Mouse (Mus musculus): Measurements from ENCODE around the gene Foxc2. TPM values are rescaled to one million over a fixed set of nuclear protein-coding genes. Genes with fewer than 3 reads are reported as not detected.

Gene Foxc2
- polyA plus RNA-seq, 1 experiment from 2014 or later: 15.2 TPM

DNA sequence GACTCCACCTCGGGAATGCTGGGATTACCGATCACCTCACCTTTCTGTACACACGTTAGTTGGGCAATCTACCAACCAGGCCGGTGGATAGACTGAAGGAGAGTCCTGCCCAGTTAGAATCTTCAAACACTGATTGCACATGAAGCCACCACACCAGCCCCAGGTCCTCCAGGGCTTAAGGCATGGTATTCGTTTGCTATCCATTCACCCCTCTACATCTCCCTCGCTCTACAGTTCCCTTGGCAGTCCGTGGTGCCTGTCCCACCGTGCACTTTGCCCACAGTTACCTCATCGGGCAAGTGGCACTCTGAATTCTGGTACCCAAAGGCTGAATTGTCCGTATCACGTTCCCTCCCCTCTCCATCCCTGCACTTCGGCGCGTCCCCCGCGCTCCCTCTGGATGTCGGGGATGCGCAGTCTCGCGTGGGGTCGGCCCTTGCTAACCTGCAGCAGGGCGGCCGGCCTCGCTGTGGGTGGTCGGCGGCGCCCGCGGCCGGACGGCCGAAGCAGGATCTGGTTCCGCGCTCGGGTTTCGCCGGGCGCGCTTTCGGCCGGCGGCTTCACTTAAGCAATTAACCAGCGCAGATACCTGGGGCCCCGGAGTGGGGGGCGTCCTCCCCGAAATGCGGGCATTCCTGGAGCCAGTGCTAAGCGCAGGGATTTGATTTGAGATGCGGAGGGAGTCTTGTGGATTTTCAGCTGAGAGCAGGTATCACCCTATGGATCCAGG is 35.4 kb upstream of the Foxc2 start:
- Histone ChIP-seq H3K27me3 (replicated peaks; ENCODE audit: low read depth, poor library complexity, severe bottlenecking) (peaks cover 100% of the 10 kb centered on the region), H3K36me3 (replicated peaks) (no peaks in the 10 kb centered on the region), H3K4me1 (peaks cover 51% of the 10 kb centered on the region), H3K9me3 (no peaks in the 10 kb centered on the region), H3K4me3 (peak overlapping the region; percentile 70), H3K27ac (replicated peaks) (peak overlapping the region; percentile 74)
- DNase-seq (ENCODE audit: low spot score): peak; percentile 70
- WGBS: under 1% methylated on average over 49 of the region's 49 CpGs

DNA sequence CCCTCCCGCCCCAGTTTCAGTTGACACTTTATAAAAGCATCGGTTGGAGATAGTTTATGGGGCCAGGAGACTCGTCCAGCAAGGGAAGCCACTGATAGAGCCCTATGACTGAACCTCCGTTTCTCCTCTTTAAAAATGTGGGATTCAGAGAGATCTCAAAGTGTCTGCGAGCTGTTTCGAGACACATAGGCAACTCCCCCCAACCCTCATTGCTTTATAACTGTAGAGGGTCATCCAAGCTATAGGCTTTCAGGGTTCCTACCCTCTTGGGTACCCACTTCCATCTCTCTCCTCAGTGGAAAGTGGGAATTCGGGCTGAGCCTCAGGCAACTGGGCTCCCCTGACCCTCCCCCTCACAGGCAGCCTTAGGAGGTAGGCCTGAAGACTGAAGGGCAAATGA is 34.6 kb upstream of the Foxc2 start:
- H3K36me3 ChIP-seq (replicated peaks): no peaks in the 10 kb centered on the region
- H3K4me1 ChIP-seq: peaks cover 51% of the 10 kb centered on the region
- peak overlapping the region; percentile 86 for H3K27ac ChIP-seq (replicated peaks)
- DNase-seq (ENCODE audit: low spot score): no peak
- peaks cover 100% of the 10 kb centered on the region for H3K27me3 ChIP-seq (replicated peaks; ENCODE audit: low read depth, poor library complexity, severe bottlenecking)
- 2% methylated on average over 7 of the region's 7 CpGs for WGBS
- peak overlapping the region; percentile 70 for H3K4me3 ChIP-seq
- H3K9me3 ChIP-seq: no peaks in the 10 kb centered on the region

DNA sequence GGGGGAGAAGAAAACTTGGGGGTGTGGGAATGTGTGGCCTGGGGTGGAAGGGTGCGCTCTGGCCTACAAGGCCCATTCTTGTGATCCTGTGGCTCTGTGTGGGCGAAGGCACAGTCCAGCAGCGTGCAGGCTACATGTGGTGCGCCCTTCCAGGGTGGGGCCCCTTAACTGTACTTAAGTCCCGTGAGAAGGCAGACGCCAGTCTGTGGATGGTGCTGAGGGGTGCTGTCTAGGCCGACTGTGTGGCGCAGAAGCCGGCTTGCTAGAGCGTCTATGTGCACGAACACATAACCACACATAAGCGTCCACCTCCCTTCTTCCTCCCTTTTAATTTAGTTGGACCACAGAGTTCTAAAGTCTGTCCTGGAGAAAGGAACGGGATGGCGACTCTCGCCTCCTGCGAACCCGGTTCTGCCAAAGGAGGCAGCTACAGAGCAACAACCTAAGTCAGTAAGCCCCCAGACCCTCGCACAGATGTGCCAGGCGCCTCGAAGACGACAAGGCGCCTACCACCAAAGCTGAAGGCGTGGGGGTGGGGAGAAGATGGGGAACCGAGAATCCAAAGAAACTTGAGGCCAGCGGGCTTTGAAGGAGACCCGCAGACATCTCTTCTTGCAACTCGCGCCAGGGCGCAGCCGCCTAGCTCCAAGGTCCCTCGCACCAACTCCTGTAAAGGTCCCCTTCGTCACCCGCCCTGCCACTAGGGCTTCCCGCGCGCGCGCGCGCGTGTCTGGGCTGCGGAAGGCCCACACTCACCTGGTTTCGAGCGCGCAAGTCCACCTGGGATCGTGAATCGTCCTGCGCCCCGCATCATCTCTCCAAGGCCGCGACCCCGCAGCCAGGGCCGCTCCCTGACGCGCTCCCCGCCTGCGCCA is 33.5 kb upstream of the Foxc2 start:
- Histone ChIP-seq H3K9me3 (no peaks in the 10 kb centered on the region), H3K4me1 (peaks cover 58% of the 10 kb centered on the region), H3K27ac (replicated peaks) (peak overlapping the region; percentile 86), H3K27me3 (replicated peaks; ENCODE audit: low read depth, poor library complexity, severe bottlenecking) (peaks cover 100% of the 10 kb centered on the region), H3K36me3 (replicated peaks) (0 out of 2 replicates have a peak, but pooled peaks cover 3% of the 10 kb centered on the region), H3K4me3 (peak overlapping the region; percentile 70)
- WGBS: under 1% methylated on average over 57 of the region's 57 CpGs
- DNase-seq (ENCODE audit: low spot score): peak; percentile 62

DNA sequence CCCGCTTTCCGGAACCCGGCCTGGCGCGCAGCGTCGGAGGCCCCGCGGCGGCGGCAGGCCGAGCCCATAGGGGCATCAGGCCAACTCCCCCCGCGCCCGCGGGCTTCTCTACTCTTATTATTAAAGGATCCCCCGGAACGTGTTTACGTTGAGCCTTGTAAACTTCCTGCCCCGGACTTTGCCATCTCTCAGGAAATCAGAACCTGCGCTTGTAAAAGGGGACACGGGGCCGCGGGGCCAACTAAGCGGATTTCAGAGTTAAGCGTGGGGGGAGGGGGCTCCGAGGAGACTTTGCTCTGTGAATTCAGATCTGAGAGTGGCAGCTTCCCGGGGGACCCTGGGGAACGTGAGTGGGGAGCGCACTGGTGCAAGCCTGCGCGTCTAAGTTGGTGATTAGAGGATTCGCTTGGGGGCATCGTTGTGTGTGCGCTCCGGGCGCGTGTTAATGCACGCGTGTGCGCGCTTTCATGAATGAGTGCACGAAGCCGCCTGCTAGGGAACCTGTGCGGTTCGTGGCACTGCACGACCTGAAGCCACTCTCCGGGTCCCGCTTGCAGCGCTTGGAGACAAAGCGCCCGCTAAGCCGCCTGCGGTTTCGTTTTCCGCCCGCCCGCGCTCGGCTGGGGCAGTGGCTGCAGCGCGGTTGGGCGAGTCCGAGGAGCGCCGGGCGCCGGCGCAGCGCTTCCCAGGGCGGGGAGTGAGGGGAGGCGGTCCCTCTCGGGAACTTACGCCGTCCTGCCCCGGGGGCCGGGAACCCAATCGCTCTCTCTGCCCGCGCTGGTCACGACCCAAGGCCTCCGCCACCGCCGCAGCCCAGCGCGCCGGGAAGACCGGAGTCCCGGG is 32.7 kb upstream of the Foxc2 start:
- under 1% methylated on average over 89 of the region's 89 CpGs for WGBS
- peak overlapping the region; percentile 86 for H3K27ac ChIP-seq (replicated peaks)
- H3K27me3 ChIP-seq (replicated peaks; ENCODE audit: low read depth, poor library complexity, severe bottlenecking): peaks cover 100% of the 10 kb centered on the region
- DNase-seq (ENCODE audit: low spot score): peak; percentile 87
- 0 out of 2 replicates have a peak, but pooled peaks cover 3% of the 10 kb centered on the region for H3K36me3 ChIP-seq (replicated peaks)
- H3K9me3 ChIP-seq: no peaks in the 10 kb centered on the region
- peak overlapping the region; percentile 70 for H3K4me3 ChIP-seq
- H3K4me1 ChIP-seq: peaks cover 58% of the 10 kb centered on the region

DNA sequence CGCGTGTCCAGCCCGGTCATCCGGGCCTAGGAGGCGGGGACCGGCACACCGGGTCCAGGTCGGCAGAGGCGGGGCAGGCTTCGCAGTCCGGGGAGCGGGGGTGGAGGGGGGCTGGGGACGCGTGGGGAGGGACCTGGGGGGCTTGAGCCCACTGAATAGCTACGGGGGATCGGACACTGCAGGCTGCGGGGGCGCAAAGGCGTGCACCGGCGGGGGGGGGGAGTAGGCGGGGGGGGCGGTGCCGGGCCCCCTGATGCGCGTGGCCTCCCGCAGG is 32.1 kb upstream of the Foxc2 start:
- 0 out of 2 replicates have a peak, but pooled peaks cover 3% of the 10 kb centered on the region for H3K36me3 ChIP-seq (replicated peaks)
- H3K4me1 ChIP-seq: peaks cover 61% of the 10 kb centered on the region
- no peaks in the 10 kb centered on the region for H3K9me3 ChIP-seq
- WGBS: under 1% methylated on average over 26 of the region's 27 CpGs
- DNase-seq (ENCODE audit: low spot score): no peak
- peak overlapping the region; percentile 86 for H3K27ac ChIP-seq (replicated peaks)
- H3K4me3 ChIP-seq: peak overlapping the region; percentile 70
- peaks cover 100% of the 10 kb centered on the region for H3K27me3 ChIP-seq (replicated peaks; ENCODE audit: low read depth, poor library complexity, severe bottlenecking)

DNA sequence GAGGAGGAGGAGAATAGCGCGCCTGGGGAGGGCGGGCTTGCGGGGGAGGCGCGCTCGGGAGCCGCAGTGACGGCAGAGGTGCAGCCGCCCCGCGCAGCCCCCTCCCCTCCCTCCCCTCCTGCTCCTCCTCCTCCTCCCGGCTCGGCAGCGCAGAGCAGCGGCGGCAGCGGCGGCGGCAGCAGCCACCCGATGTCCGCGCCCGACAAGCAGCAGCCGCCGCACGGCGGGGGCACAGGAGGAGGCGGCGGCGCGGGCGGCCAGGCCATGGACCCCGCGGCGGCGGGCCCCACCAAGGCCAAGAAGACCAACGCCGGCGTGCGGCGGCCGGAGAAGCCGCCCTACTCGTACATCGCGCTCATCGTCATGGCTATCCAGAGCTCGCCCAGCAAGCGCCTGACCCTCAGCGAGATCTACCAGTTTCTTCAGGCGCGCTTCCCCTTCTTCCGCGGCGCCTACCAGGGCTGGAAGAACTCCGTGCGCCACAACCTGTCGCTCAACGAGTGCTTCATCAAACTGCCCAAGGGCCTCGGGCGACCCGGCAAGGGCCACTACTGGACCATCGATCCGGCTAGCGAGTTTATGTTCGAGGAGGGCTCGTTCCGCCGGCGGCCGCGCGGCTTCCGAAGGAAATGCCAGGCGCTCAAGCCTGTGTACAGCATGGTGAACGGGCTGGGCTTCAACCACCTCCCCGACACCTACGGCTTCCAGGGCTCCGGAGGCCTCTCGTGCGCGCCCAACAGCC is 31.6 kb upstream of the Foxc2 start, which contains the start of gene Foxf1:
Foxf1 (plus strand) TSS at position 177 of the 742 bp plus-strand sequence.
- WGBS: under 1% methylated on average over 78 of the region's 83 CpGs
- DNase-seq (ENCODE audit: low spot score): peak; percentile 83
- Histone ChIP-seq H3K36me3 (replicated peaks) (0 out of 2 replicates have a peak, but pooled peaks cover 3% of the 10 kb centered on the region), H3K4me1 (peaks cover 66% of the 10 kb centered on the region), H3K27me3 (replicated peaks; ENCODE audit: low read depth, poor library complexity, severe bottlenecking) (peaks cover 100% of the 10 kb centered on the region), H3K9me3 (no peaks in the 10 kb centered on the region), H3K27ac (replicated peaks) (peak within 1 kb of the TSS; percentile 86), H3K4me3 (peak within 1 kb of the TSS; percentile 70)

DNA sequence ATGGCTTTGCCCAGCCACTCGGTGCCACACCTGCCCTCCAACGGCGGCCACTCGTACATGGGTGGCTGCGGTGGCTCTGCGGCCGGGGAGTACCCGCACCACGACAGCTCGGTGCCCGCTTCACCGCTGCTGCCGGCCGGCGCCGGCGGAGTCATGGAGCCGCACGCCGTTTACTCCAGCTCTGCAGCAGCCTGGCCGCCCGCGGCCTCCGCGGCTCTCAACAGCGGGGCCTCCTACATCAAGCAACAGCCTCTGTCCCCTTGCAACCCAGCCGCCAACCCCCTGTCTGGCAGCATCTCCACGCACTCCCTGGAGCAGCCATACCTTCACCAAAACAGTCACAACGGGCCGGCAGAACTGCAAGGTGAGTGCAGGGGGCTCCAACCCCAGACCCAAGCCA is 31.0 kb upstream of the Foxc2 start:
- peak; percentile 58 for DNase-seq (ENCODE audit: low spot score)
- no peaks in the 10 kb centered on the region for H3K9me3 ChIP-seq
- peak overlapping the region; percentile 70 for H3K4me3 ChIP-seq
- peaks cover 100% of the 10 kb centered on the region for H3K27me3 ChIP-seq (replicated peaks; ENCODE audit: low read depth, poor library complexity, severe bottlenecking)
- under 1% methylated on average over 30 of the region's 30 CpGs for WGBS
- H3K36me3 ChIP-seq (replicated peaks): 0 out of 2 replicates have a peak, but pooled peaks cover 3% of the 10 kb centered on the region
- peak overlapping the region; percentile 86 for H3K27ac ChIP-seq (replicated peaks)
- peaks cover 71% of the 10 kb centered on the region for H3K4me1 ChIP-seq

DNA sequence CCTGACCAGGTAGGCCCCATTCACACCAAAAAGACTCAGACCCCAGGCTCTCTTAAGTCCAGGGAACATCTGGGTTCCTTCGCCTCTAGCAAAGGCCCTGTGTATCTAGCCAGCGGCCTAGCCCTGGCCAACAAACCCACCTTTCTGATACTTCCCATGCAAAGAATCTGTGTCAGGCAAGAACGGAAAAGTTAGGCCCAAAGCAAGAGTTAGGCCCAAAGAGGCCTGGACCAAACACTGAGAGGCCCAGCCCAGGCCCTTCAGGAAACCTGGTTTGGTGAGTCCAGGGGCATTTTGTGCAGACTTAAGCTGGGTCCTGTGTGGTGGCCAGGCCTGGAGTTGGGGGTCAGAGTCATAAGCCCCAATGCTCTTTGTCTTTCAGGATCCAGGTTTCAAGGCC is 30.4 kb upstream of the Foxc2 start:
- peak overlapping the region; percentile 86 for H3K27ac ChIP-seq (replicated peaks)
- WGBS: 19% methylated on average over 3 of the region's 3 CpGs
- 0 out of 2 replicates have a peak, but pooled peaks cover 3% of the 10 kb centered on the region for H3K36me3 ChIP-seq (replicated peaks)
- peaks cover 100% of the 10 kb centered on the region for H3K27me3 ChIP-seq (replicated peaks; ENCODE audit: low read depth, poor library complexity, severe bottlenecking)
- peak; percentile 36 for DNase-seq (ENCODE audit: low spot score)
- peaks cover 71% of the 10 kb centered on the region for H3K4me1 ChIP-seq
- peak overlapping the region; percentile 70 for H3K4me3 ChIP-seq
- no peaks in the 10 kb centered on the region for H3K9me3 ChIP-seq

DNA sequence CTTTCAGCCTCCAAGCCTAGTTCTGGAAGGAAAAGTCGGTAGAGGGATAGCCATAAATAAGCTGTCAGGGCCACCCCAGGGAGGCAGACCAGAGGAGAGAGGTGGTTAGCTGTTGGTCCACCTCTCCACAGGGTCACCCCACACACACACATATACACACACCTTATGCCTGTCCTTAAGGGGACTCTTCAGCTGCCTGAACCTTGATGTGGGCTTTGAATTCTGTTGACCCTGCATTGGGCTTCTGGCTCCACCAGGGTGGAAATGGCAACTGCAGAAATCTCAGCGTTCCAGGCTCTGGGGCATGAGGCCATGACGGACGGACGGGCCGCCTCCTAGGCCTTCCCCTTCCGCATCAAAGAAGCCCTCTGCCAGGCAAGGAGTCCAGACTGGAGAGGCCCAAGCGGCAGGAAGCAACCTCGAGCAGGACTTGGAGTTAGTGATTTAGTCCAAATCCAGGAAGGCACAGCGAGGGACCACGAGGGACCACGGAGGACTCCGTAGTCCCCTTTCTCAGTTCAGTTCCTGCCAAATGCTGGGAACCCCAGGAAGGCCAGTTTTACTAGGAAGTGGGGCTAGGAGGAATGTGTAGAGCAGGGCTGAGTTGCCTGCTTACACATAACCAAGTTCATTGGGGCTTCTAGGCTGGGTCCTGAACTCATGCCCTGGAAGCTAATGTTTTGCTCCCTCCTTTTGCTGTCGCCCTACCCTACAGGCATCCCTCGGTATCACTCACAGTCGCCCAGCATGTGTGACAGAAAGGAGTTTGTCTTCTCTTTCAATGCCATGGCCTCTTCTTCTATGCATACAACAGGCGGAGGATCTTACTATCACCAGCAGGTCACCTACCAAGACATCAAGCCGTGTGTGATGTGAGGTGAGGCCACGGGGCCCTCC is 29.7 kb upstream of the Foxc2 start:
- Histone ChIP-seq H3K36me3 (replicated peaks) (0 out of 2 replicates have a peak, but pooled peaks cover 3% of the 10 kb centered on the region), H3K4me3 (peak overlapping the region; percentile 70), H3K4me1 (peaks cover 71% of the 10 kb centered on the region), H3K27me3 (replicated peaks; ENCODE audit: low read depth, poor library complexity, severe bottlenecking) (peaks cover 100% of the 10 kb centered on the region), H3K9me3 (no peaks in the 10 kb centered on the region), H3K27ac (replicated peaks) (peak overlapping the region; percentile 86)
- WGBS: 6% methylated on average over 19 of the region's 19 CpGs
- DNase-seq (ENCODE audit: low spot score): peak; percentile 51

DNA sequence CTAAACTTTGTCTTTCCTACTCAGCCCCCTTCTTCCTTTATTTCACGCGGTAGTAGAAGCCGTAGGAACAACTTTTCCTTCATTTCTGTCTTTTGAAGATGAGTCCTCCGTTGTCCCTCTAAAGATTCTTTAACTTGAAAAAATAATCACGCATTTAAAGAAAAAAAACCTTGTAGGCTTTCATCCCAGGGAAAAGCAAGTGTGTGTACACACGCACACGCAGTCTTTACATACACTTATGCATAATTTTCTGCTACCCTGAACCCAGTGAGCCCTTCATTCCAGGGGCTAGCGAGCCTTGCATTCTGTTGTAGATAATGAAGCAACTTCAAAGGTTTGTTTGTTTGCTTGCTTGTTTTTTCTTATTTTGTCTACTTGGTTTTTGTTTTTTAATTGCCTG is 27.7 kb upstream of the Foxc2 start:
- Histone ChIP-seq H3K4me3 (peak overlapping the region; percentile 70), H3K27me3 (replicated peaks; ENCODE audit: low read depth, poor library complexity, severe bottlenecking) (peaks cover 100% of the 10 kb centered on the region), H3K9me3 (no peaks in the 10 kb centered on the region), H3K27ac (replicated peaks) (no peak overlapping the region), H3K36me3 (replicated peaks) (0 out of 2 replicates have a peak, but pooled peaks cover 3% of the 10 kb centered on the region), H3K4me1 (peaks cover 60% of the 10 kb centered on the region)
- WGBS: 3% methylated on average over 8 of the region's 8 CpGs
- DNase-seq (ENCODE audit: low spot score): no peak
